Mouse (Mus musculus): Measurements from ENCODE around the gene Usf2.

Usf2 gene

GRCm38 (mm10) chr7:30956756-30957366 lies at the start of gene Usf2:
Usf2 (minus strand) TSS chr7:30956803.
- no peak for DNase-seq (ENCODE audit: low read depth)

- peak; percentile 71 for DNase-seq (ENCODE audit: low read depth)
Observed at GRCm38 (mm10) chr7:31002650-31003049, 46.0 kb upstream of the Usf2 start.

GRCm38 (mm10) chr7:31000505-31001020 lies 44.0 kb upstream of the Usf2 start:
- peak; percentile 53 for DNase-seq (ENCODE audit: low read depth)

GRCm38 (mm10) chr7:30996491-30996890 lies 39.9 kb upstream of the Usf2 start:
- DNase-seq (ENCODE audit: low read depth), result no peak

- no peak for DNase-seq (ENCODE audit: low read depth)
Observed at GRCm38 (mm10) chr7:30993986-30994385, 37.4 kb upstream of the Usf2 start.

- DNase-seq (ENCODE audit: low read depth), result no peak
Observed at GRCm38 (mm10) chr7:30992148-30992547, 35.5 kb upstream of the Usf2 start.

- no peak for DNase-seq (ENCODE audit: low read depth)
Observed at GRCm38 (mm10) chr7:30988519-30989162, 32.0 kb upstream of the Usf2 start.

- DNase-seq (ENCODE audit: low read depth), result no peak
Observed at GRCm38 (mm10) chr7:30985357-30985756, 28.8 kb upstream of the Usf2 start.

GRCm38 (mm10) chr7:30981703-30982102 lies 25.1 kb upstream of the Usf2 start:
- no peak for DNase-seq (ENCODE audit: low read depth)

- peak; percentile 87 for DNase-seq (ENCODE audit: low read depth)
Observed at GRCm38 (mm10) chr7:30973501-30974289, 17.1 kb upstream of the Usf2 start, which contains the start of gene Fam187b. Fam187b (plus strand) TSS chr7:30973790.

GRCm38 (mm10) chr7:30973251-30973500 lies 16.6 kb upstream of the Usf2 start, which contains the start of gene Lsr:
Lsr (minus strand) TSS chr7:30973464.
- DNase-seq (ENCODE audit: low read depth), result no peak

GRCm38 (mm10) chr7:30972426-30973250 lies 16.0 kb upstream of the Usf2 start:
- no peak for DNase-seq (ENCODE audit: low read depth)

- DNase-seq (ENCODE audit: low read depth), result no peak
Observed at GRCm38 (mm10) chr7:30971901-30972300, 15.3 kb upstream of the Usf2 start.

GRCm38 (mm10) chr7:30969174-30969573 lies 12.6 kb upstream of the Usf2 start:
- no peak for DNase-seq (ENCODE audit: low read depth)

- no peak for DNase-seq (ENCODE audit: low read depth)
Observed at GRCm38 (mm10) chr7:30968611-30969010, 12.0 kb upstream of the Usf2 start.

- DNase-seq (ENCODE audit: low read depth), result no peak
Observed at GRCm38 (mm10) chr7:30966657-30967056, 10.1 kb upstream of the Usf2 start.

GRCm38 (mm10) chr7:30965677-30966076 lies 9.1 kb upstream of the Usf2 start:
- DNase-seq (ENCODE audit: low read depth), result no peak

- no peak for DNase-seq (ENCODE audit: low read depth)
Observed at GRCm38 (mm10) chr7:30964366-30964765, 7.8 kb upstream of the Usf2 start.

GRCm38 (mm10) chr7:30962862-30963261 lies 6.3 kb upstream of the Usf2 start:
- DNase-seq (ENCODE audit: low read depth), result no peak

GRCm38 (mm10) chr7:30959786-30960349 lies 3.3 kb upstream of the Usf2 start:
- DNase-seq (ENCODE audit: low read depth), result no peak

- no peak for DNase-seq (ENCODE audit: low read depth)
Observed at GRCm38 (mm10) chr7:30958866-30959487, 2.4 kb upstream of the Usf2 start.
